Mouse (Mus musculus) T-helper 1 cell (primary cell): ENCODE measurements around the gene Slc1a2.

Experiments used
- in situ Hi-C: fragments of 300-600 bp; cut with MboI, MseI; formaldehyde crosslinking; loops from one replicate; pipeline ENCODE4 v1.15.1; 2025; ENCODE audit warnings: high pct_unique_total_duplicates

Slc1a2 gene

DNA sequence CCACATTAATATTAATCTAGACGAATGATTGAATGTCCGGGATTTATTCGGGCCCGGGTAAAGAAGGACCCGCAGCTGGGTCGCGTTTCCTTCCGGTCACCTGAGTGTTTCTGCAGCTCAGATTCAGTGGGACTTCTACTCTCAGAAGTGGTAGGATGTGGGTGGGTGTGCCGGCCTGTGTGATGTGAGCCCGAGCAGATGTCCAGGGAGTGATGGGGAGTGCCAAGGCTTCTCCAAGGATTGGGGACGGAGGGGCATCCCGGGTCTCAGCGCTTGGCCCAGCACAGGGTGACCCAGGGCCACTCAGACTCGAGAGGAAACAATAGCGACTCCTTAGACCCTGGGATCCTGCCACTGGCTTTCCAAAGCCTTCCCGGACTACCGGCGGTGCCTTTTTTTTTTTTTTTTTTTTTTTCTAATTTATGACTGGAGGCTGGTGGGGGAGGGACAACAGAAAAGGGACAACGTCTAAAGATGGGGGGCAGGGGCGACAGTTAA, at the start of gene Slc1a2:
TSS of gene Slc1a2 (plus strand) at position 497 of the 498 bp plus-strand sequence.
- in situ Hi-C loops, result no loop called here

DNA sequence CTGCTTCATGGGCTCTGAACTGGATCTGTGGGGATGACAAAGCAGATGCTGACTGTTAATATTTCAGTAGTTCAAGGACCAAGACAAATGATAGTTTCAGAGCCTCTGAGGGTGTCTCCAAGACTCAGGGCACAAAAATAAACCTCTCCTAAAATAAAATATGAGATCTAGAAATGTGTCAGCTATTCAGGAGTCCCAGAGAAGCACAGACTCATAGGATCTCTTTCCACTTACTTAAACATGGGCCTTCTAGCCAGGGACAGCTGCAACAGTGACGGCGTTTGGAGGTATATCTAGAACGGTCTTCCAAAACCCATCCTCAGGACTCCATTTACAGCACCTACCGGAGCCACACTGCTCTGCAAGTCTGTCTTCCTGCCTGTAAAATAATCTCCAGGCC, 48.0 kb upstream of the Slc1a2 start:
- in situ Hi-C loops, result no loop called here

DNA sequence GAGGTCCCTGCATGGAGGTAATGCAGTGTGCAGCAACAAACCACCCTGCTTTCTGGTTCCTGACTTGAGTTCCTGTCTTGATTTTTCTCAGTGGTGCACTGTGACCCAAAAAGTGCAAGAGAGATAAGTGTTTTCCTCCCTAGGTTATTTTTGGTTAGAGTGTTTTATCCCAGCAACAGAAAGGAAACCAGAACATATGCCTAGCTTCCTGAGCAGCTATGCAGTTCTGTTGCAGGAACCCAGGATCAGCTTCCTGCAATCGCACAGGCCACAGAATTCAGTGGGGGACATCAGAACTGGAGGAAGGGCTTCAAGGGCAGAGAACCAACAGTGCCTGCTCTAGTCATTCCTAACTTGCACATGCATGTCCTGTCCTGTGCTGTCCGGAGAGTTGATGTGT, 41.8 kb upstream of the Slc1a2 start:
- in situ Hi-C loops, result loop anchor here (5.0 kb wide), 1 partner anchor 104 kb away; no protein-coding TSS in a partner anchor

DNA sequence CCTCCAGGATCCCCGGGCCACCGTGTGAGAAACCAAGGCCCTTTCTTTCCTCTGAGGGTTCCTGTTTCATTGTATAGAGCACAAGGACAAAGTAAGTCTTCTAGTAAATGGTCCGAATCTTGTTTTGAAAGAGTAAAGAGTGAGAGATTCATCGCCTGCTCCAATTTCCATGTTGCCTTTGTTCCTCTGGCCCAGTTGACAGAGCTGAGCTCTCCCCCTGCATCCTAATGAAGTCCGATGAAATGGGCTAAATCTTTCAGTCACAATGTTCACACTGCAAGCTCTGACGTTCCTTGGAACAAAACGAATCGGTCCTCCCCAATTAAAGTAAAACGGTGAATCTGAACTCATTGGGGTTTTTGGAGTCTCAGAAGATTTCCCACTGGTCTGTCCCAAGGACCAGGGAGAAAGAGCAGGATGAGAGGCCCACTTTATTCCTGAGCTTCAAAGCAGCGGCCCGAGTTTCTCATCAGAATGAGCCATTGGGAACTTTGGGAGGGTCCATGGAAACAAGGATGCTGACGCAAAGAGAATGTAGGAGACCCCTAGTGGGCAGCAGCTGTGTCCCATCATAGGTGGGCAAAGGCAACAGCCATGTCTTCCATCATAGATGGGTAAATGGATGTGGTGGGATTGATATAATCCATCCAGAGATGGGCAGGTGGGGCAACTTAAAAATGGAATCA, 37.6 kb upstream of the Slc1a2 start:
- in situ Hi-C loops, result no loop called here

DNA sequence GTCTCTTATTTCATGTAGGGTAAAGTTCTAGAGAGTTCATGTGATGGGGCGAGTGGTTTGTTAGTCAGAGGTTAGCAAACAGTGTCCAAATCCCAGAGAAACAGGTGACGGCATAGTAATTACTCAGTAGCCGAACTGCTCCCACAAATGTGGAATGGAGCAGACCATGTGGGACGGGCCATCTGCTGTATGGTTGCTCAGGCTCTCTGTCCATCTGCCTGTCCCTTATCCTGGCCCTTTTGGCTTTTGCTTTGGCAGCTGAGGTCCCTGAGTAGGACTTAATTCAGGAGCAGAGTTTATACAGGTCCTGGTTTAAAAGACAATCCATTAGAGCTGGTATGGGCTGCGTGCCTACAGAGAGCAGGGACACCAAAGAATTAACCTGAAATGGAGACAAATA, 36.3 kb upstream of the Slc1a2 start:
- in situ Hi-C loops, result no loop called here

DNA sequence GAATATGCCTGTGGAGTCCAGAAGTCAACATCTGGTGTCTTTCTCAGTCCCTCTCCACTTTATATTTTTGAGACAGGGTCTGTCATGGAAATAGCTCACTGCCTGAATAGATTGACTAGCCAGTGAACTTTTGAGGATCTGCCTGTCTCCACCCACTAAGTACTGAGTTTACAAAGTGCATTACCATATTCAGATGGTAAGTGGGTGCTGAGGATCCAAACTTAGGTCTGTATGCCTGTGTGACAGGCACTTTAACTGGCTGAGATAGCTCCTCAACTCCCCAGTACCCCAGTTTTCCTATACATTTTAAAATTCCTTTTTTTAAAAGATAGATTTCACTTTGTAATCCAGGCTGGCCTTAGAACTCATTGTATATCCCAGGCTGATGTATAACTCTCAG, 35.5 kb upstream of the Slc1a2 start:
- in situ Hi-C loops, result no loop called here

DNA sequence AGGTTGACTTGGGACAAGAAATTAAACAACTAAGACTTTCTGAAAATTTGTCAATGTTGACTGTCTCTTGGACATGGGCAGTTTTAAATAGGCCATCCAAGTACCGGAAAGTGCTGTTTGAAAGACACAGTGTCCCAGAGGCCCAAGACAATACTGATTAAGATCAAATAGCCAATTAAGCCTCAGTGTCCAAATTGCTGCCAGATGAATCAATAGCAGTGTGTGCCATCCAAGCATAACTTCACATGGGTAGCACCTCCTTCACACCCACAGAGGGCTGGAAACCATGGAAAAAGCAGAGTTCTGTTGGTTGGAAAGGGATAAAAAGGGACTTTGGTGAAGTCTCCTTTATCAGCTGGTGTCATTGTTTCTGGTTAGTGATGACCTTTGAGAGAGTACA, 33.9 kb upstream of the Slc1a2 start:
- in situ Hi-C loops, result no loop called here

DNA sequence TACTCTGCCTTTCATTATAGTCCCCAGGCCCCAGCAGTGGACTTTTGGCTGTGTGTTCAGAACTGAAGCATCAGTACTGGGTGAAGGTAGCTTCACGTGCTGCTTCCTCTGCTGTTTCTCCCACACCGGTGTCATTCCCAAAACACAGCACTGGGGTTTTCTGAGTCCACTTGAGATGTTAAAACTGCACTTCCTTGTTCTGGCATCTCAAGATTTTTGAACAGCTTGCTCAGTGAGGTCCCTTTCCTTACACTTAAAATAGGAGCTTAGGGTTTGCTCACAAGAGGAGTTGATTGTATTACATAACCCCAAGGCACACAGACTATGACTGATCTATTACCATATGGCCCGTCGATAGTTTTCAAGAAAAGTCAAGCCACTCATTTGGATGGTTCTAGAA, 26.1 kb upstream of the Slc1a2 start:
- in situ Hi-C loops, result no loop called here

DNA sequence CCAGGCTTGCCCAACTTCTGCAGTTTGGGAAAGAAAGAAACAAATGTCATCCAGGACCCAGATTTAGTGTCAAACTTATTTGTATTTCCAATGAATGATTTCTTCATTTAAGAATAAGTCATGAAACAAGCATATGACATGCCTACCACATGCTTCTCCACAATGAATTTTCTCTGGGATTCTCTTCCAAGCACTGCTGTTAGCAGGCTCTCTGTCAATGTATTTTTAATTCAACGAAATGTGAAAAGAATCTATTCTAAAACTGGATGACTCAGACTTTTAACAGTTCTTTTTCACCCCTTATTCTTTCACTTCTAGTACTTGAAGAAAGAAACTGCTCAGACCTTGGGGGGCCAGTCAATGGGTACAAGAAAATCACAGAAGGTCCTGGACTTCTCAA, 24.4 kb upstream of the Slc1a2 start:
- in situ Hi-C loops, result no loop called here

DNA sequence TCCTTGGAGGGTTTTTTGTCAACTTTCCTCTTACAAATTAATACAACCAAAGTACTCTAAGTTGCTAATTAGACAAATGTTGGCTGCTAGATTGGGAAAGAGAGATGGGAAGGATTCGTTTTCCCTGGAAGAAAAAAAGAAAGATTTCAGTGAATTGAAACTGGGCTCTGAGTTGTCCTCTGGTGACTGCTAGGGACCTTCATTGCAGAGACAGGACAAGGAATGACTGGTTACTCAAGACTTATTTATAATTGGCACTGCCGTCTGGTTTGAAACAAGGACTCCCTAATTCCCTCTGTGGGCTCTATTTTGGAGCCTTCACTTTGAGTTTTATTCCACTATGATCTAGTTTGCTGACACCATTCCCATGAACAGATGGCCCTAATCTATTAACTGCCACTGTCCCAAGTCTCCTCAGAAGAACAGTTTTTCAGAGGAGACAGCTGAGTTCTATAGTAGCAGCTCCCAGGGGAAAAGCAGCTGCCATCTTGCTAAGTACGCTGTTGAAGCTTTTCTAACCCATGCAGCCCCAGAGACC, 22.9 kb upstream of the Slc1a2 start:
- in situ Hi-C loops, result no loop called here

DNA sequence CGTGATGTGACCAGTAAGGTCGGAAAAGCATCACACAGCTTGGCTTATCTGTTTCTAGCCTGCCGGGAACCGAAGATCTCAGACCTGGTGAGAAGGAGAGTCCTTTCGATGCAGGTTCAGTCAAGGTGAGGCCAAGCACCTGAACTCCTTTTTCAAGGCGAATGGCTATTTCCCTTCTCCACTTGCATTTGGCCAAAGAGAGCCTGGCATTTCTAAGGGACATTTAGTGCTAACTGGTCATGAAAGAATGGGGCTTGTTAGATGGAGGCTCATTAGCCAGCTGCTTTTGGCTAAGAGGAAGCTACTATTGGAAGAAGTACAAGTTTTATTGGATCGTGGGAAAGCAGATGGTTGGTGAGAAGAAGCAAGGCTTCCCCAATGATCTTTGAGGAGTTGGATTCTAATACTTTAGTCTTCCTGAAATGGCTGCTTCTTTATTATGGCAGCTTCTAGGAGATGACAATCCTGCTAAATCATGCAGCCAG, 22.3 kb upstream of the Slc1a2 start:
- in situ Hi-C loops, result no loop called here

DNA sequence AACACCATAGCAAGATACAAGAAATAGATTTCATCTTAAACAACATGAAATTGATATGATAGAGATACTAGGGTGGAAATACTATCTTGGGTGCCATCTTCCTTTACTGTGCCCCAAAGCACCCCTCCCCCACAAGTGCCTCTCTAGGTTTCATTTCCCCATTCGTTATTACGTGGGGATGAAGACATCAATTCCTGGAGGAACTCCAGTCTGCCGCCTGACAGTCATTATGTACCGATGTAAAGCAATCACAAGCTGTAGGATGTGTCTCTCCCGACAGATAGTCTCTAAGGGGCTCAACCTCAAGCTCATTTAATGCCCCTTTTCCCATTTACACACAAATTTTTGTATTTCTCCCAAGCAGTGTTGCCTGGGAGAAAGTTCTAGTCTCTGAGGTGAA, 20.3 kb upstream of the Slc1a2 start:
- in situ Hi-C loops, result no loop called here

DNA sequence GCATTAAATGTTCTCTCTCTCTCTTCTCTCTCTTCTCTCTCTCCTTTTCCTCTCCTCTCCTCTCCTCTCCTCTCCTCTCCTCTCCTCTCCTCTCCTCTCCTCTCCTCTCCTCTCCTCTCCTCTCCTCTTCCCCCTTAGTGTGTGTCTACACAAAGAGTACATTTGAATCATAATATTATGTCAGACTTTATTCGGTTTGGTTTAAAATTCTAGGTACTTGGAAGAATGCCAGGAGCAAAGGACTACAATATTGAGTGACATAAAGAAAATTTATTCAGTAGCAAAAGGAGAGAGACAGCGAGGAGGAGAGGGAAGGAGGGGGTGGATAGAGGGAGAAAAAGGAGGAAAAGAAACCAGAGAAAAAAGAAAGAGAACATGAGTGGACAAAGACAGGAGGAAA, 19.8 kb upstream of the Slc1a2 start:
- in situ Hi-C loops, result no loop called here

DNA sequence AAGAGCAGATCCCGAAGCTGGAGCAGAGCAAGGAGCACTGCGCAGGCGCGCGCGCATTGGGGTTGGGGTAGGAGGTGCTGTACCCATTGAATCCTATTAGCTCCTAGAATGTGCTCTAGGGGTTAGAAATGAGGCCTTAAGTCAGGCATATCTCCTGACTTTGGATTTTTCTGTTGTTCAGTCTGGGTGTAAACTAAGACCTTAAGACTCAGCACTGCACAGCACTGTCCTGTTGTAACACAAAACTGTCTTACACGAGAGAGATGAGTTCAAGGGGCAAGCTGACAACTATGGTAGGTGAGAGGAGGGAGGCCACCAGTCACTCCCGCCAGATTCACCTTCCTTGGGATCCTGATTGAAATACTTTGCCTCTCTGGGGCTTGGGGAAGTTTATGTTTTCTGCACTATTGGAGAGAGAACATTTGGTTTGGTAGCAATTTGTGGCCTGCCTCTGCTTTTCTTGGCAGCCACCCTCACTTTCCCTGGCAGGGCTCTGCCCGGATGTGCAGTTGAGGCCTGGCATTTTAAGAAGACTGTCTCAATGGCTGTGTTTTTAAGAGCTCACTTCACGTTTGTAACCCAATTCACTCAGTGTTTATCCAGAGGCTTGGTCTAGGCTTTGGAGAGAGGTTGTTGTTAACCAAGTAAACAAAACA, 9.5 kb upstream of the Slc1a2 start:
- in situ Hi-C loops, result loop anchor here (10.0 kb wide), 1 partner anchor 1396 kb away; no protein-coding TSS in a partner anchor

DNA sequence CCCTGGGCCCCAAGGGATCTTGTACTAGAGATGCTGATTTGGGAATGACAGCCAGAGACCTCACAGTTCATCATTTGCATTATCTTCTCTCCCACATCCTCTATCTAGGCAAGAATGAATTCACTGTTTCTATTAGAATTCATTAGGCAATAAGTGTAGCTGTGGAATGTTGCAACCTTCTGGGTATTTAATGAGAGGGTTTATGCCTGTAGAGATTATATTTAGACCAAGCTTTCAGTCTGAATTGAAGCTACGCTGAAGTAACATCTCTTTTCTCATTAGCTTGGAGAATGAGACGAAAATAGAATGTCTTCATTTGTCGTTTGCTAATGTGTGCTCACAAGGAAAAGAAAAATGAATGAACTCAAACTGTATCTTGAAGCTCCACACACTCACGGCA, 8.1 kb upstream of the Slc1a2 start:
- in situ Hi-C loops, result no loop called here

DNA sequence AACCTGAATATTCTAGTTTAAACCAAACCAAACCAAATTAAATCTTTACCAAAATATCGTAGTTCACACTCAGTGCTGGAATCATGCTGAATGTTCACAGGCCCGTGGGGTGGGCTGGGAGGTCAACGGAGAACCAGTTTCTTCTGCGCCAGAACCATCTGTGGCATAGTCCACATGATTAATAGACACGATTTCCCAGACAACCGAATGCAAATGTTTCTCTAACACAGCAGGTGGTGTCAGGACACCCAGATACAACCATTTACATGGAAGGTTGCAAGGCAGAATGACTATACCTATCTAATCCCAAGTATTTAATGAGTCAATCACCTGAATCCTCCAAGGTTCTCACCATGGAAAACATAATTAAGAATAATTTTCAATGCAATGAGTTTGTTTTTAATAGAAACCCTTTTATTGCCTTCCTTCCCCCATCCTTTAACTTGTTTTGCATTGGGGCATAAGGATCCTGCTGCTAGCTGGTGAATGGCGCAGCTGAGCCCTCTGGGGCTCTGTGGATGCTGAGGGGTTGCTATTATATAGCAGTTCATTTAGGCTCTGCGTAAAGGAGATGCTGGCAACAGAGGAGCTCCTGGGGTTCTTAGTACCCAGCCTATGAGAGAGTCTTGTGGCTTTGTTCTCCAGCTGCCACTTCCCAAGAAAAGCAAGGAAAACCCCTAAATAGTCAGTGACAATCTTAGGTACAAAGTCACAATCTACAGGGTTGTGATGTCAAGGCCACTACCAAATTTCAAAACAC, 2.3 kb upstream of the Slc1a2 start:
- in situ Hi-C loops, result no loop called here

DNA sequence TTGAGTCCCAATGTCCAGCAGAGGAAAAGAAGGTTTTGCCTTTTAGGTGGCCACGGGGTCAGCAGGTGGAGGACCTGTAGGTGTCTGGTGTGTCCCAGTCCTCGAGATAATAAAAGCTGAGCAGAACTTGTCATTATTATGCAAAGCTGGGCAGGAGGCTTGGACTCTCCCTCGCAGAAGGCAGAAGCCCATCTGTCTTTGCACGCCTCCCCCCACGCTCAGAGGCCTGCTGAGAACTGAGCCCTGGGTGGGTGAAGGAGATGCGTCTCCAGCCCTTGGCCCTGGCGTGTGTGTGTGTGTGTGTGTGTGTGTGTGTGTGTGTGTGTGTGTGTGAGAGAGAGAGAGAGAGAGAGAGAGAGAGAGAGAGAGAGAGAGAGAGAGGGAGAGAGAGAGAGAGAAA, 733 bp upstream of the Slc1a2 start:
- in situ Hi-C loops, result no loop called here

DNA sequence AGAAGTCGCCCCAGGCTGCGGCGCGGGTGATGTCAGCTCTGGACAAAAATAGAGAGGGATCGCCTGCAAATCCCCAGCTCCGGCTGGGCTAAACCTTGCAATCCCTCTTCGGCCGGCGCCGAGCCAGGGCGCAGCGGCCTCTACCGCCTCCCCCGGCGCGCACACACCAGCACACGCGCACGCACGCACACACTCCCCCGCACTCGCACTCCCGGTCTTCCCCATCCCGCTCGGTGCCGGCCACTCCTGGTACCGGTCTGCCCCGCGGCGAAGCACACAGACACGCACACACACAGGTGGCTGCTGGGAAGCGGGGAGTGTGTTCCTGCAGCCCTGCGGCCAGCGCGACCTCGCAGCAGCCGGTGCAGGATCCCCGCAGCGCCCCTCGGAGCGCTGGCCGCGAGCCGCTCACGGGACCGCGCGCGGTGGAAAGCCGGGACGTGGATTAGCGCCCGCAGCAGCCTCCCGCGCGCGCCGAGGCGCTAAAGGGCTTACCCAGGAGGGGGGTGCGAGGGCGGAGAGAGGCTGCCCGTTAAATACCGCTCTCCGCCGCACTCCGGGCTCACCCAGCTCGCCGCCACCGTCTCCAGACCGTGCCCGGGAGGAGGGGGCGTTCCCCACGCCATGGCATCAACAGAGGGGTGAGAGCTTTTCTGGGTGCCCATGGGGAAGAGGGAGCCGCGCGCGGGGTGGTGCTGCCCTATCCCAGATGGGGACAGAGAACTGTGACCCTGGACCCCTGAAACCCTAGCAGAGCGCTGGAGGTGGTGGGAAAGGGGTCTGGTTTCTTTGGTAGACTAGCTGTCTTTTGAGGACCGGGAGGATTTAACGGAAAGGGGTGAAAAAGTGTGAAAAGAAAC, 432 bp downstream of the Slc1a2 start:
- in situ Hi-C loops, result no loop called here

DNA sequence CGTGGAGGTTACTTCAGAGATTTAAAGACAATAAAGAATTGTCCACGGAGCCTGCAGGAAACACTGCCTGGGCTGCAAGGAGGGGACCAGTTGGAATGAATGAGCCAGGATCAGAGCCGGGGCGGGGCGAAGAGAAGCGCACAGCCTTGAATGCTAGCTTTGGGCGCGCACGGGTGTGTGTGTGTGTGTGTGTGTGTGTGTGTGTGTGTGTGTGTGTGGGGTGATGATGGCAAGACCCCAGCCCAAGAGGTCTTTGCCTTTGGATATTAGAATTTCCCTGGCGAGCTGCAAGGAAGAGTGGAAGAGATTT, 1.0 kb downstream of the Slc1a2 start:
- in situ Hi-C loops, result no loop called here

DNA sequence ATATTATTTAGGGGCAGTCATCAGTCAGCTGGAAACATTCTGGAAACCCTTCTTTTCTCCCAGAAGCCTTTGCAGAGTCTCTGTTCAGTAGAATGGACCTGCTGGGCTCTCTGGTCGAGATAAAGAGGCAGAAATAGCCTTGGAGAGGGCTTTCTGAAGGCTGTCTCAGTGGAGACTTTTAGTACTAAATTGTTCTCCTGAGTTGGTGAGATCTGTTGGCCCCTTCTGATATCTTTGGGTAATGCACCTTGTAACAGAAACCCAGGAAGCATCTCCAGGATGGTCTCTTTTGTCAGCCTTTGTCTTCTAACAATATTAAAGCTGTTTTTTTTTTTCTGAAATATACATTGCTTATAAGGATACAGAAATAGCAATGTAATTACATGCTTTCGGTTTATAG, 2.6 kb downstream of the Slc1a2 start:
- in situ Hi-C loops, result no loop called here

DNA sequence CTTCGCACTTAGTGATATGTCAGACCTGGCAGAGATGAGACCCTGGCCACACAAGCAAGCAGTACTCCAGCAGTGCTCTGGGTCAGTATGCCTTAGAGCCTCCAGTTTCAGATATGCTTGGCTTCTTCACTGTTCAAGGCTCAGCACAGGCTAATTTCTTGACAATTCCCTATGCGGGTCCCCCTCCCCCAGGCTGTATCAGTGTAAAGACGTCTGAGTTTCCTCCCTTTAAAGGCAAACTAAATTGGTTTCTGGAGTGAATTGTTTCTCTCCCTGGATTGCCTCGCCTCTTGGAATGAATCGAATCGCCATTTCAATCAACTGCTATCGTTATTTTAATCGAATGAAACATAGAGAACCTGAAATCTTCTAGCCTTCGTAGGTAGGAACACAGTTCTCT, 4.5 kb downstream of the Slc1a2 start:
- in situ Hi-C loops, result no loop called here
